Comparison of ENCODE assay signal across 8 mouse cellular contexts in genomic region chr5:145114071-145114605, GRCm38 (mm10). TPM values are rescaled to one million over a fixed set of nuclear protein-coding genes. Genes with fewer than 3 reads are reported as not detected.
DNase-seq lines count a peak whose midpoint lies in the region; ATAC-seq and TF ChIP-seq lines count a peak whose summit lies in the region.

Arpc1b (plus strand) TSS chr5:145114215.

- DNase-seq in left cerebral cortex, adult 18-20 months (ENCODE audit: low spot score in 2 of 2) = no peak
- no peak for DNase-seq in left cerebral cortex, adult 9 months (ENCODE audit: low spot score in 2 of 2)
- DNase-seq in embryonic facial prominence, embryonic 14.5 days (ENCODE audit: low spot score) = peak; percentile 76
- DNase-seq in kidney, postnatal 0 days (ENCODE audit: low spot score) = peak; percentile 87
- peak; percentile 67 for DNase-seq in neural tube, embryonic 11.5 days (ENCODE audit: low spot score)
- DNase-seq in thymus, postnatal 0 days (ENCODE audit: low spot score) = peak; percentile 56

- H3K4me3 ChIP-seq in embryonic facial prominence, embryonic 14.5 days (ENCODE audit: low read depth, low read length) = peak within 1 kb of the TSS; percentile 67
- peak within 1 kb of the TSS; percentile 82 for H3K4me3 ChIP-seq in heart, embryonic 13.5 days
- peak within 1 kb of the TSS; percentile 79 for H3K4me3 ChIP-seq in kidney, postnatal 0 days (replicated peaks; ENCODE audit: low read depth, low read length)
- peak within 1 kb of the TSS; percentile 66 for H3K4me3 ChIP-seq in liver, embryonic 15.5 days (replicated peaks)
- peak within 1 kb of the TSS; percentile 44 for H3K4me3 ChIP-seq in neural tube, embryonic 11.5 days (ENCODE audit: low read depth, low read length)

- H3K36me3 ChIP-seq in embryonic facial prominence, embryonic 14.5 days (ENCODE audit: control insufficient read depth, insufficient read depth, low read length) = peaks cover 19% of the 10 kb centered on the region
- peaks cover 36% of the 10 kb centered on the region for H3K36me3 ChIP-seq in heart, embryonic 13.5 days
- H3K36me3 ChIP-seq in kidney, postnatal 0 days (ENCODE audit: insufficient read depth, low read length) = peaks cover 14% of the 10 kb centered on the region
- H3K36me3 ChIP-seq in liver, embryonic 15.5 days (replicated peaks) = peaks cover 18% of the 10 kb centered on the region
- peaks cover 7% of the 10 kb centered on the region for H3K36me3 ChIP-seq in neural tube, embryonic 11.5 days (ENCODE audit: control insufficient read depth, insufficient read depth, low read length)

- no peaks in the 10 kb centered on the region for H3K27me3 ChIP-seq in embryonic facial prominence, embryonic 14.5 days (replicated peaks; ENCODE audit: control insufficient read depth, insufficient read depth, low read length)
- H3K27me3 ChIP-seq in heart, embryonic 13.5 days (replicated peaks) = no peaks in the 10 kb centered on the region
- H3K27me3 ChIP-seq in kidney, postnatal 0 days (ENCODE audit: insufficient read depth, low read length) = no peaks in the 10 kb centered on the region
- H3K27me3 ChIP-seq in liver, embryonic 15.5 days = peaks cover 8% of the 10 kb centered on the region; the same call in 1 of the 2 replicates
- H3K27me3 ChIP-seq in neural tube, embryonic 11.5 days (ENCODE audit: control insufficient read depth, insufficient read depth, low read length) = peaks cover 11% of the 10 kb centered on the region; the same call in 1 of the 2 replicates

- H3K4me1 ChIP-seq in embryonic facial prominence, embryonic 14.5 days (ENCODE audit: control insufficient read depth, insufficient read depth, low read length) = no peaks in the 10 kb centered on the region
- H3K4me1 ChIP-seq in heart, embryonic 13.5 days = peaks cover 41% of the 10 kb centered on the region
- no peaks in the 10 kb centered on the region; the same call in 1 of the 2 replicates for H3K4me1 ChIP-seq in kidney, postnatal 0 days (replicated peaks; ENCODE audit: insufficient read depth, low read length)
- peaks cover 41% of the 10 kb centered on the region for H3K4me1 ChIP-seq in liver, embryonic 15.5 days (replicated peaks)
- 0 out of 2 replicates have a peak, but pooled peaks cover 3% of the 10 kb centered on the region for H3K4me1 ChIP-seq in neural tube, embryonic 11.5 days (ENCODE audit: control insufficient read depth, insufficient read depth, low read length)

- peak within 1 kb of the TSS; percentile 81 for H3K9ac ChIP-seq in embryonic facial prominence, embryonic 14.5 days (ENCODE audit: low read depth, low read length)
- H3K9ac ChIP-seq in heart, embryonic 13.5 days = peak within 1 kb of the TSS; percentile 90
- H3K9ac ChIP-seq in kidney, postnatal 0 days (ENCODE audit: low read depth, low read length) = peak within 1 kb of the TSS; percentile 83
- peak within 1 kb of the TSS; percentile 59 for H3K9ac ChIP-seq in liver, embryonic 15.5 days
- peak within 1 kb of the TSS; percentile 57 for H3K9ac ChIP-seq in neural tube, embryonic 11.5 days (ENCODE audit: low read length)

- peak; percentile 68 for ATAC-seq in embryonic facial prominence, embryonic 14.5 days (ENCODE audit: low read depth)
- ATAC-seq in heart, embryonic 13.5 days (ENCODE audit: extremely low read depth, insufficient number of reproducible peaks, low FRiP score, low TSS enrichment) = peak; percentile 76
- ATAC-seq in kidney, postnatal 0 days (replicated peaks; ENCODE audit: low FRiP score, low read depth) = peak; percentile 82
- peak; percentile 67 for ATAC-seq in liver, embryonic 15.5 days (ENCODE audit: insufficient read depth)
- peak; percentile 42; the same call in 1 of the 2 replicates for ATAC-seq in neural tube, embryonic 11.5 days (ENCODE audit: insufficient read depth, low FRiP score, low TSS enrichment)

- WGBS in embryonic facial prominence, embryonic 14.5 days = 1% methylated on average over 20 of the region's 53 CpGs
- under 1% methylated on average over 44 of the region's 53 CpGs for WGBS in heart, embryonic 13.5 days
- WGBS in kidney, postnatal 0 days = 1% methylated on average over 46 of the region's 53 CpGs
- under 1% methylated on average over 53 of the region's 53 CpGs for WGBS in liver, embryonic 15.5 days (ENCODE audit: insufficient replicate concordance)
- WGBS in neural tube, embryonic 11.5 days = under 1% methylated on average over 49 of the region's 53 CpGs

- TF ChIP-seq CTCF in kidney, postnatal 0 days (IDR thresholded peaks at IDR 0.05; ENCODE audit: low read depth) = no peak

- H3K9me3 ChIP-seq in embryonic facial prominence, embryonic 14.5 days (ENCODE audit: control insufficient read depth, low read length) = no peaks in the 10 kb centered on the region
- H3K9me3 ChIP-seq in heart, embryonic 13.5 days = 0 out of 2 replicates have a peak, but pooled peaks cover under 1% of the 10 kb centered on the region
- H3K9me3 ChIP-seq in kidney, postnatal 0 days (replicated peaks; ENCODE audit: low read length) = no peaks in the 10 kb centered on the region
- no peaks in the 10 kb centered on the region for H3K9me3 ChIP-seq in liver, embryonic 15.5 days (replicated peaks)
- no peaks in the 10 kb centered on the region for H3K9me3 ChIP-seq in neural tube, embryonic 11.5 days (ENCODE audit: control insufficient read depth, low read length)

- peak within 1 kb of the TSS; percentile 87 for H3K4me2 ChIP-seq in embryonic facial prominence, embryonic 14.5 days (ENCODE audit: low read depth, low read length)
- H3K4me2 ChIP-seq in heart, embryonic 13.5 days = peak within 1 kb of the TSS; percentile 84
- peak within 1 kb of the TSS; percentile 88 for H3K4me2 ChIP-seq in kidney, postnatal 0 days (ENCODE audit: low read length)
- H3K4me2 ChIP-seq in liver, embryonic 15.5 days = peak within 1 kb of the TSS; percentile 83
- H3K4me2 ChIP-seq in neural tube, embryonic 11.5 days (ENCODE audit: low read depth) = peak within 1 kb of the TSS; percentile 58

- H3K27ac ChIP-seq in embryonic facial prominence, embryonic 14.5 days (replicated peaks; ENCODE audit: low read depth, low read length) = peak within 1 kb of the TSS; percentile 61
- H3K27ac ChIP-seq in heart, embryonic 13.5 days (replicated peaks) = peak within 1 kb of the TSS; percentile 66
- peak within 1 kb of the TSS; percentile 77 for H3K27ac ChIP-seq in kidney, postnatal 0 days
- peak within 1 kb of the TSS; percentile 64 for H3K27ac ChIP-seq in liver, embryonic 15.5 days (replicated peaks)
- H3K27ac ChIP-seq in neural tube, embryonic 11.5 days (ENCODE audit: low read depth, low read length) = no peak within 1 kb of the TSS

RNA-seq across cellular contexts. Expression of gene Arpc1b, which starts in this region (rescaled TPM):
- 10 to 100 TPM; 14.5 to 19.8 TPM for total RNA-seq in left cerebral cortex, adult 18-20 months (2021)
- 222 and 228 TPM in 2 replicates for polyA plus RNA-seq in embryonic facial prominence, embryonic 14.5 days (2014; fragmentation: Nextera tagmentation; extraction: Ambion mirVana)
- polyA plus RNA-seq in heart, embryonic 13.5 days (2015; fragmentation: Nextera tagmentation; extraction: Ambion mirVana) = 221 and 234 TPM in 2 replicates
- polyA plus RNA-seq in kidney, postnatal 0 days (2015; fragmentation: Nextera tagmentation; extraction: Ambion mirVana) = 261 and 283 TPM in 2 replicates
- 185 and 195 TPM in 2 replicates for polyA plus RNA-seq in liver, embryonic 15.5 days (2015; fragmentation: Nextera tagmentation; extraction: Ambion mirVana)
- polyA plus RNA-seq in neural tube, embryonic 11.5 days (2014; fragmentation: Nextera tagmentation; extraction: Ambion mirVana) = 68.5 and 72.5 TPM in 2 replicates
- 563 and 603 TPM in 2 replicates for polyA plus RNA-seq in thymus, postnatal 0 days (2015; fragmentation: Nextera tagmentation; extraction: Ambion mirVana)

Comparison
In these comparisons a context has a peak if more than half of its experiments do, and no peak if none do; other contexts are left out.
1. DNase-seq: peak in embryonic facial prominence, embryonic 14.5 days (single experiment), kidney, postnatal 0 days (single experiment), neural tube, embryonic 11.5 days (single experiment) and thymus, postnatal 0 days (single experiment); none in left cerebral cortex, adult 18-20 months (0 of 2) and left cerebral cortex, adult 9 months (0 of 2).
2. Peak in every context shown above with its lines, with median percentiles within 50 percentile points of each other: ATAC-seq, H3K4me2 ChIP-seq, H3K4me3 ChIP-seq and H3K9ac ChIP-seq.